21 mouse cellular contexts compared by ENCODE assay signal in the genomic region with DNA sequence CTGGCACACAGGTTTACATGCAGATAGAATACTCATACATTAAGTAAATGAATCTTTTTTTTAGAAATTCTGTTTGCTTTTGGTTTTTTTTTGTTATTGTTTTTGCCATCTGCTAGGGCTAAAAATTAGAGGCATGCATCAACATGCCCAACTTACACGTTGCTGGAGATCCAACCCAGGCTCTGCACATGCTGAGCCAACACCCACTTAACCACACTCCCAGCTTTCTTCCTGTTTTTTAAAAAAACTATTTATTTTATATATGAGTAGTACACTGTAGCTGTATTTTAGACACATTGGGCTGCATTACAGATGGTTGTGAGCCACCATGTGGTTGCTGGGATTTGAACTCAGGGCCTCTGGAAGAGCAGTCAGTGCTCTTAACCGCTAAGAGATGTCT.
"Had no signal": no experiment of that assay in that cellular context is flagged by ENCODE, and none has a peak within 500 bp of the region (broad histone marks: within the 10 kb centered on the region; RNA-seq: fewer than 3 reads in every experiment).

No protein-coding gene starts in this region.

- H3K9me3 ChIP-seq: limb, embryonic 10.5 days; limb, embryonic 13.5 days; liver, embryonic 12.5 days; liver, embryonic 15.5 days; lung, embryonic 15.5 days; neural tube, embryonic 12.5 days; neural tube, embryonic 15.5 days had no signal

- H3K27ac ChIP-seq: limb, embryonic 10.5 days; limb, embryonic 13.5 days; liver, embryonic 12.5 days; liver, embryonic 15.5 days; lung, embryonic 15.5 days; neural tube, embryonic 12.5 days; neural tube, embryonic 15.5 days; stomach, postnatal 0 days had no signal

- H3K4me1 ChIP-seq: limb, embryonic 10.5 days had no signal

- H3K27me3 ChIP-seq: limb, embryonic 13.5 days; liver, embryonic 12.5 days; liver, embryonic 15.5 days; lung, embryonic 15.5 days; neural tube, embryonic 12.5 days; neural tube, embryonic 15.5 days had no signal

- H3K9ac ChIP-seq: limb, embryonic 13.5 days; liver, embryonic 12.5 days; liver, embryonic 15.5 days; lung, embryonic 15.5 days; neural tube, embryonic 12.5 days; neural tube, embryonic 15.5 days had no signal

- H3K4me3 ChIP-seq: limb, embryonic 10.5 days; limb, embryonic 13.5 days; liver, embryonic 12.5 days; liver, embryonic 15.5 days; lung, embryonic 15.5 days; neural tube, embryonic 12.5 days; neural tube, embryonic 15.5 days had no signal

- DNase-seq: kidney, adult 11 months; kidney, adult 9 months; kidney, postnatal 14 days; kidney, postnatal 4 days; liver; lung, adult 18-20 months; lung, postnatal 10 days; lung, postnatal 36 days; right cerebral cortex, adult 18-20 months; right cerebral cortex, postnatal 14 days; right cerebral cortex, postnatal 4 days; thymus, adult 2 months; thymus, postnatal 14 days had no signal

- H3K4me2 ChIP-seq: limb, embryonic 13.5 days; liver, embryonic 12.5 days; liver, embryonic 15.5 days; lung, embryonic 15.5 days; neural tube, embryonic 12.5 days; neural tube, embryonic 15.5 days had no signal

- ATAC-seq: liver, embryonic 12.5 days had no signal
